Mouse (Mus musculus) limb, embryonic 14.5 days (tissue): ENCODE data around the gene Hexim1. TPM values are rescaled to one million over a fixed set of nuclear protein-coding genes. Genes with fewer than 3 reads are reported as not detected.

Experiments used
- ATAC-seq: fragments of 200-750 bp; cut with Nextera tagmentation; 2 replicates; pipeline ENCODE4 v1.8.0; 2017; ENCODE audit warnings: low read depth, moderate number of reproducible peaks, moderate TSS enrichment; ENCODE audit not compliant: low FRiP score
- DNase-seq: peaks from one replicate; pipeline ENCODE4 v3.0.0-alpha.2; 2015; ENCODE audit warnings: low spot score
- H3K27ac ChIP-seq: fragments of 300-500 bp; sonication (generic); replicated peaks from 2 replicates; pipeline ENCODE4 v1.5.1; 2014; ENCODE audit warnings: low read depth, mild to moderate bottlenecking, low read length, moderate library complexity, mixed read lengths
- H3K27me3 ChIP-seq: fragments of 300-500 bp; sonication (generic); 2 replicates; pipeline ENCODE4 v1.6.1; 2014; ENCODE audit warnings: low read length, mixed read lengths; ENCODE audit not compliant: control insufficient read depth, insufficient read depth
- H3K36me3 ChIP-seq: fragments of 300-500 bp; sonication (generic); 2 replicates; pipeline ENCODE4 v1.6.1; 2014; ENCODE audit warnings: mild to moderate bottlenecking, low read length, moderate library complexity, mixed read lengths; ENCODE audit not compliant: control insufficient read depth, insufficient read depth
- H3K4me1 ChIP-seq: fragments of 300-500 bp; sonication (generic); 2 replicates; pipeline ENCODE4 v1.6.1; 2014; ENCODE audit warnings: antibody characterized with exemption, low read length, mixed read lengths; ENCODE audit not compliant: control insufficient read depth, insufficient read depth
- H3K4me2 ChIP-seq: fragments of 300-500 bp; sonication (generic); replicated peaks from 2 replicates; pipeline ENCODE4 v1.6.1; 2014; ENCODE audit warnings: low read depth, mild to moderate bottlenecking, low read length, moderate library complexity; ENCODE audit not compliant: severe bottlenecking
- H3K4me3 ChIP-seq: fragments of 300-500 bp; sonication (generic); replicated peaks from 2 replicates; pipeline ENCODE4 v1.5.1; 2014; ENCODE audit warnings: low read length
- H3K9ac ChIP-seq: fragments of 300-500 bp; sonication (generic); 2 replicates; pipeline ENCODE4 v1.6.1; 2014; ENCODE audit warnings: mild to moderate bottlenecking, low read depth, low read length, moderate library complexity; ENCODE audit not compliant: severe bottlenecking
- H3K9me3 ChIP-seq: fragments of 300-500 bp; sonication (generic); 2 replicates; pipeline ENCODE4 v1.6.1; 2016; ENCODE audit warnings: low read length; ENCODE audit not compliant: control insufficient read depth
- POLR2A ChIP-seq: fragments of 200-500 bp; IDR thresholded peaks from 2 replicates; pipeline ENCODE4 v1.8.0; 2012; ENCODE audit warnings: inconsistent platforms, mild to moderate bottlenecking, moderate library complexity, borderline replicate concordance; ENCODE audit not compliant: insufficient read depth, insufficient read length; ENCODE audit errors: extremely low read depth
- WGBS: fragments of 180-500 bp; shearing (Covaris S2); extraction: QIAGEN DNeasy Blood & Tissue Kit; methylation state at CpG from one replicate; pipeline ENCODE4 v1.1.7; 2014; 5-methylcytosine and 5-hydroxymethylcytosine counted together
- polyA plus RNA-seq, 2 experiments: library from polyadenylated mRNA; depleted of rRNA in 1 of 2; stranded (reverse) in 1 of 2; unstranded in 1 of 2; fragments of >200 nt; fragmentation: Nextera tagmentation in 1 of 2; extraction: Ambion mirVana in 1 of 2; gene quantifications; 2 replicates each; pipeline versions ENCODE4 v1.2.1 to v1.2.3; 2012 to 2014

Gene Hexim1
- polyA plus RNA-seq, 2 experiments = 7.5 to 21.1 TPM

DNA sequence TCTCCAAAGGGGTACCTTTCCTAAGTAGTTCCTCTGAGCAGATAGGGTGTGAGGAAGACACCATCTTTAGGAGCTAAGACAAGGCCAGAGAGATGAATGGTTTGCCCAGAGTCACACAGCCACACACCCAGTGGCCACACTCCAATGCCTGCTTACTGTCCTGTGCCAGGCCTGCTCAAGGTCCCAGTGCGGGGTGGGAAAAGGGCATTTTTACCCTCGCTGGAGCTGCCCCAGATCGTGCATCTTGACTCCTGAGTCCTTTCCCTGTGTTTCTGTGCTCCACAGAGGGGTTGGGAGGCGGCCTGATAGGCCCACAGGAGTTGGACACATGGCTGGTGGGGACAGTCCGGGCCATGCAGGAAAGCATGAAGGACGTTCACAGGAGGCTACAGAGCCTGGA, 10.2 kb upstream of the Hexim1 start:
- peaks cover 10% of the 10 kb centered on the region for H3K4me1 ChIP-seq
- TF ChIP-seq POLR2A = no peak
- WGBS = 85% methylated on average over 6 of the region's 6 CpGs
- H3K27ac ChIP-seq = no peak overlapping the region
- no peaks in the 10 kb centered on the region for H3K36me3 ChIP-seq
- H3K4me3 ChIP-seq = no peak overlapping the region
- no peaks in the 10 kb centered on the region for H3K9me3 ChIP-seq
- H3K9ac ChIP-seq = no peak overlapping the region
- H3K4me2 ChIP-seq = no peak overlapping the region
- ATAC-seq (no peak), DNase-seq (no peak)
- H3K27me3 ChIP-seq = peaks cover 5% of the 10 kb centered on the region; the same call in 1 of the 2 replicates

DNA sequence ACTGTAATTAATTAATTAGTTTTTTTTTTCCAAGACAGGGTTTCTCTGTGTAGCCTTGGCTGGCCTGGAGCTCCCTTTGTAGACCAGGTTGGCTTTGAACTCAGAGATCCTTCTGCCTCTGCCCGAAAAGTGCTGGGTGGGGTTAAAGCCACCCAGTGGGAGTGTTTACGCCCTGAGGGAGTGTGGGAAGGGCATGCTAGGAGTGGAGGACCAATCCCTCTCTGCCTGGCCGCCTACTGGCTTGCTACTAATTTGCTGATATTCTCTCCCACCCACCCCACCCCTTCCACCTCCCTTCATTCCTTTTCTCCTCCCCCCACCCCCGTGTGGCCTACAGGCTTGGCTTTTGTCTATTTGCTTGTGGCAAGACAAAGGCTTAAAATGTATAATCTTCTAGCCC, 9.6 kb upstream of the Hexim1 start:
- Histone ChIP-seq H3K4me1 (peaks cover 13% of the 10 kb centered on the region), H3K27me3 (no peaks in the 10 kb centered on the region; the same call in 1 of the 2 replicates), H3K27ac (no peak overlapping the region), H3K4me2 (no peak overlapping the region), H3K4me3 (no peak overlapping the region), H3K9ac (no peak overlapping the region), H3K9me3 (no peaks in the 10 kb centered on the region), H3K36me3 (no peaks in the 10 kb centered on the region)
- WGBS = 66% methylated on average over 4 of the region's 4 CpGs
- no peak for TF ChIP-seq POLR2A
- DNase-seq = no peak
- ATAC-seq = no peak

DNA sequence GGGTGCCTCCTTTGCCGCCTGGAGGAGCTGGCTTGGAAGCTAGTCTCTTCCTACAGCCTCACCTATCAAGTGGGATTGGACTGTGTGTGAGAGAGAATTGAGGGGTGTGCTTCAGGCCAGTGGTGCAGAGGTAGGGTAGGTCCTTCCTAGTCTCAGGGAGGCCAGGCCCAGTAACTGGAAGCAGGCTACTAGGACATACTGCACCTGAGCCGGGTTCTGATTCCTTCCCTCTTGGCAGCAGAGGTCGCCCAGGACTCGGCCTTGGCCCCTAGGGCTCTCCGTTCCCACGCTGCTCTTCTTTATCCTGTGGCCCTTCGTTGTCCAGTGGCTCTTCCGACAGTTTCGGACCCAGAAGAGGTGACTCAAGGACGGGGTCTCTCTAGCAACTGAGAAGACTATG, 4.7 kb upstream of the Hexim1 start:
- peak overlapping the region; percentile 86 for H3K4me2 ChIP-seq
- H3K36me3 ChIP-seq = no peaks in the 10 kb centered on the region
- H3K9me3 ChIP-seq = no peaks in the 10 kb centered on the region
- H3K27me3 ChIP-seq = no peaks in the 10 kb centered on the region
- WGBS = 16% methylated on average over 10 of the region's 10 CpGs
- peaks cover 21% of the 10 kb centered on the region for H3K4me1 ChIP-seq
- peak overlapping the region; percentile 63; the same call in 1 of the 2 replicates for H3K9ac ChIP-seq
- H3K4me3 ChIP-seq = peak overlapping the region; percentile 39
- H3K27ac ChIP-seq = no peak overlapping the region
- DNase-seq = no peak
- no peak for ATAC-seq
- no peak for TF ChIP-seq POLR2A

DNA sequence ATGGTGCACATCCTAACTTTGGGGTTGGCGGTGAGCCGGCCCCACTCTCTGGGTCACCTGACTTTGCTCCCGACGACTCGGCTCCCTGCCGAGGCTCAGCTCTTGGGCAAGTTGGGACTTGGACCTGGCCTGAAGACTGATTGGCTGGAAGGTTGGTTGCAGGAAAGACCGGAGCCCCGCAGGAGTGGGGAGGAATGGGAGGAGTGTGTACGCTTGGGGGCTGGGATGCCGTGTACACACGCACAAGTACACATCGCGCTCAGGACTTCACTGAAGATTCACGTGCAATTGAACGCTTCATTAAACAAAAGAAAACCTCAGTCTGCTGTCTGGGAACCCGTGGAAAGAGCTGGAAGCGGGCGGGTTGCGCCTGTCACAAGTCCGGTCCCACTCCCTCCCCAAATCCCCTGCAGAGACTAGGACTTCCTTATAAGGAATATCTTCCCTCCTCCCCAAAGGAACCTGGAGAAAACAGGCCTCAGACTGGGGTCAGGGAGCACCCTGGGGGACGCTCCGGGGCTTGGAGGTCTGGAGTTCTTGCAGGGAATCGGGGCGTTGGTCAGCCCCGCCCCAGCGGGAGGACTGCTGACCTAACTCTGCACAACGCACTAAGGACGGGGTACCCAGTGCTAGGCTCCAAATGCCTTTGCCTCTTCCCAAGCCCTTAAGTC, 4.0 kb upstream of the Hexim1 start:
- 0 out of 2 replicates have a peak, but pooled peaks have one; percentile 10 for ATAC-seq
- no peaks in the 10 kb centered on the region for H3K9me3 ChIP-seq
- H3K9ac ChIP-seq = peak overlapping the region; percentile 63
- peak; percentile 19; the same call in 1 of the 2 replicates for TF ChIP-seq POLR2A
- no peaks in the 10 kb centered on the region for H3K27me3 ChIP-seq
- H3K27ac ChIP-seq = peak overlapping the region; percentile 67
- H3K4me3 ChIP-seq = peak overlapping the region; percentile 39
- WGBS = 1% methylated on average over 28 of the region's 28 CpGs
- H3K4me2 ChIP-seq = peak overlapping the region; percentile 86
- peaks cover 21% of the 10 kb centered on the region for H3K4me1 ChIP-seq
- no peaks in the 10 kb centered on the region for H3K36me3 ChIP-seq
- DNase-seq = peak; percentile 74

DNA sequence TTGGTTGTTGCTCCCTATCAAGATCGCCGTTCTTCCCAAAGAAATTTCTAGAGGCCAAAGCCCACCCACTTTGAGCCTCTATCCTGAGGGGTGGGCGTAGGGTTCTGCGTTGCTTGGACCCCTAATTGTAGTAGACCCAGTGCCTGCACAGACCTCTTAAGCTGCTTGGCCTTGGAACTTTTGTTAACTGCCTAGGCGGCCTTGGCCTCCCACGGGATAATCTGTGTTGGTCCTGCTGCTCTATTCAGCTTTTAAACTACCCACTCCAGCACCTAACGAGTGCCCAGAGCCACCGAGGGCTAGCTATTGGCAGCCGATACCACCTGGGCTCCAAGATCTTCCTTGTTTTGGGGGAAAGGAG, 3.5 kb upstream of the Hexim1 start:
- no peak for TF ChIP-seq POLR2A
- ATAC-seq (no peak), DNase-seq (no peak)
- peak overlapping the region; percentile 67 for H3K27ac ChIP-seq
- peak overlapping the region; percentile 39 for H3K4me3 ChIP-seq
- H3K9ac ChIP-seq = peak overlapping the region; percentile 63
- WGBS = 16% methylated on average over 9 of the region's 9 CpGs
- no peaks in the 10 kb centered on the region for H3K9me3 ChIP-seq
- peak overlapping the region; percentile 86 for H3K4me2 ChIP-seq
- no peaks in the 10 kb centered on the region for H3K36me3 ChIP-seq
- H3K4me1 ChIP-seq = peaks cover 21% of the 10 kb centered on the region
- H3K27me3 ChIP-seq = no peaks in the 10 kb centered on the region

DNA sequence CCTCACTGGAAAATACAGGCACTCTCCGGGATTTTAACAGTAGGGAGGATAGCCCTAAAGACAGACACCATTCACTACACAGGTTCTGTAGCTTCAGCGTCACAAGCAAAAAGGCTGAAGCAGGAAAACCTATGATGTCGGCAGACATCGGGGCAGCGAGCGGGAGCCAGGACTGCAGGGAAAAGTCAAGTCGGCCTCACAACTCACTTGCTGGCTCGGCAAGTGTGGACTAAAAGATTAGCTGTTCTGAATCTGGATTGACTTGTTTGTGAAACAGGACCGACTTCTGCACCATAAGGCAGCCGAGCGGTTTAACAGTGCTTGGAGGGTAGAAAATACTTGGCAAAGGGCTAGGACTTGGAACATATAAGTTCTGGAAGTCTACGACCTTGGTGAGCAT, 3.0 kb upstream of the Hexim1 start:
- Histone ChIP-seq H3K4me3 (no peak overlapping the region), H3K9ac (no peak overlapping the region), H3K36me3 (no peaks in the 10 kb centered on the region), H3K9me3 (no peaks in the 10 kb centered on the region), H3K4me2 (peak overlapping the region; percentile 86; the same call in 1 of the 2 replicates), H3K27me3 (no peaks in the 10 kb centered on the region), H3K27ac (0 out of 2 replicates have a peak overlapping the region, but pooled peaks have one; percentile 67), H3K4me1 (peaks cover 21% of the 10 kb centered on the region)
- ATAC-seq (no peak), DNase-seq (no peak)
- no peak for TF ChIP-seq POLR2A
- 41% methylated on average over 12 of the region's 12 CpGs for WGBS
